Mouse (Mus musculus) midbrain, embryonic 14.5 days (tissue): Measurements from ENCODE around the gene Nipal3. TPM values are rescaled to one million over a fixed set of nuclear protein-coding genes. Genes with fewer than 3 reads are reported as not detected.

Experiments used
- ATAC-seq: fragments of 200-750 bp; cut with Nextera tagmentation; 2 replicates; pipeline ENCODE4 v1.8.0; 2017; ENCODE audit warnings: moderate number of reproducible peaks, moderate library complexity; ENCODE audit not compliant: low FRiP score, low TSS enrichment
- DNase-seq: peaks from one replicate; pipeline ENCODE4 v3.0.0-alpha.2; 2015
- H3K27ac ChIP-seq: fragments of 300-500 bp; sonication (generic); replicated peaks from 2 replicates; pipeline ENCODE4 v1.5.1; 2014; ENCODE audit warnings: mild to moderate bottlenecking, low read depth, low read length, moderate library complexity
- H3K27me3 ChIP-seq: fragments of 300-500 bp; sonication (generic); 2 replicates; pipeline ENCODE4 v1.6.1; 2014; ENCODE audit warnings: low read length, control low read depth, mixed read lengths; ENCODE audit not compliant: control insufficient read depth, insufficient read depth
- H3K36me3 ChIP-seq: fragments of 300-500 bp; sonication (generic); 2 replicates; pipeline ENCODE4 v1.6.1; 2014; ENCODE audit warnings: low read length, control low read depth; ENCODE audit not compliant: control insufficient read depth, insufficient read depth
- H3K4me1 ChIP-seq: fragments of 300-500 bp; sonication (generic); 2 replicates; pipeline ENCODE4 v1.6.1; 2014; ENCODE audit warnings: mild to moderate bottlenecking, antibody characterized with exemption, low read length, control low read depth; ENCODE audit not compliant: control insufficient read depth, insufficient read depth
- H3K4me2 ChIP-seq: fragments of 300-500 bp; sonication (generic); 2 replicates; pipeline ENCODE4 v1.6.1; 2014; ENCODE audit warnings: mild to moderate bottlenecking, low read length, moderate library complexity
- H3K4me3 ChIP-seq: fragments of 300-500 bp; sonication (generic); replicated peaks from 2 replicates; pipeline ENCODE4 v1.5.1; 2014; ENCODE audit warnings: low read depth, low read length
- H3K9ac ChIP-seq: fragments of 300-500 bp; sonication (generic); replicated peaks from 2 replicates; pipeline ENCODE4 v1.6.1; 2014; ENCODE audit warnings: mild to moderate bottlenecking, low read length, moderate library complexity
- H3K9me3 ChIP-seq: fragments of 300-500 bp; sonication (generic); 2 replicates; pipeline ENCODE4 v1.6.1; 2016; ENCODE audit warnings: low read length, control low read depth, mixed read lengths; ENCODE audit not compliant: control insufficient read depth
- WGBS: fragments of 180-500 bp; shearing (Covaris S2); extraction: QIAGEN DNeasy Blood & Tissue Kit; methylation state at CpG from one replicate; pipeline ENCODE4 v1.1.7; 2014; 5-methylcytosine and 5-hydroxymethylcytosine counted together
- microRNA counts: library from miRNA; unstranded; fragments of <30 nt; microRNA quantifications from one replicate; lab custom pipeline; 2016
- microRNA-seq: library from miRNA; unstranded; fragments of <30 nt; microRNA quantifications from one replicate; pipeline ENCODE4, GENCODE M21; 2016
- polyA plus RNA-seq: library from polyadenylated mRNA; unstranded; fragments of >200 nt; fragmentation: Nextera tagmentation; extraction: Ambion mirVana; gene quantifications from 2 replicates; pipeline ENCODE4 v1.2.1, GENCODE M21; 2014

Gene Nipal3
- polyA plus RNA-seq, 1 experiment from 2014 or later = 7.7 TPM

DNA sequence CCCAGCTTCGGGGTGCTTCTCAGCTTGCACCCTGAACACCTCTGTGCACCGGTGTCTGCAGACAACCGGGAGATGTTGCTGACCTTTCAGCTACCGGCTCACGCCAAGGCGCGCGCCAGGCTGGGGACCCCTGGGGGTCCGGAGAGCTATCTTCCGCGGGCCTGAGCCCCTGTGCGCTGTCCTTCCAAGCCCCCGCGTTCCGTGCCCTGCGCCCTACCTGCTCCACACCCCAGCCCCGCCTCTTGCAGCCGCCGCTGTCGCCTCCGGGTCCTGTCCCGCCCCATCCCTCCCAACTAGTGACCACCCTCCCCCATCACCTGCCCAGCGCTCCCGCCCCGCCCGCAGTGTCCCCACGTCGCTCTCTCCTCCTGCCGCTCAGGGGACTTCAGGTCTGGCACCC lies 96.8 kb downstream of the Nipal3 start, which contains the start of gene Ncmap:
Gene Ncmap (minus strand): TSS at position 237 of the 400 bp plus-strand sequence.
- Histone ChIP-seq H3K4me2 (peak within 1 kb of the TSS; percentile 51), H3K4me1 (no peaks in the 10 kb centered on the region), H3K36me3 (no peaks in the 10 kb centered on the region), H3K9me3 (no peaks in the 10 kb centered on the region), H3K4me3 (peak within 1 kb of the TSS; percentile 24), H3K27ac (no peak within 1 kb of the TSS), H3K27me3 (peaks cover 33% of the 10 kb centered on the region), H3K9ac (peak within 1 kb of the TSS; percentile 37; the same call in 1 of the 2 replicates)
- ATAC-seq (no peak), DNase-seq (peak; percentile 12)
- 2% methylated on average over 29 of the region's 29 CpGs for WGBS

DNA sequence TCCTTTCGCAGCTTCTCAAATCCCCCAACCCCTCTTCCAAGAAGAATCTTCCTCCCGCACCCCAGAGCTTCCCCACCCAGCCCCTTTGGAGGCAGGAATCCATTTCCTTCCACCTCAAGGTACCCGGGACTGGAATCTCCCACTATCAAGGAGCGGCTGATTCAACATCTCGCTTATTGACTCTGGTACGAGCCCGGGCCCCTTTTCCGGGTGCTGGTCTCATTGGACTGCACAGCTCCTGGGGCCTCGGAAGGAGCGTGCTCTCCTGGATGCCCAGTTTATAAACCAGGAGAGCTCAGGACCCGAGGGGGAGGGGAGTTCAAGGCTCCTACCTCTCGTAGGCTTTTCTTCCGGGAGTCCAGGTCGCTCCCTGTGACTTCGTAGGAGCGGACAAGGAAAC lies 97.3 kb downstream of the Nipal3 start:
- 5% methylated on average over 16 of the region's 16 CpGs for WGBS

DNA sequence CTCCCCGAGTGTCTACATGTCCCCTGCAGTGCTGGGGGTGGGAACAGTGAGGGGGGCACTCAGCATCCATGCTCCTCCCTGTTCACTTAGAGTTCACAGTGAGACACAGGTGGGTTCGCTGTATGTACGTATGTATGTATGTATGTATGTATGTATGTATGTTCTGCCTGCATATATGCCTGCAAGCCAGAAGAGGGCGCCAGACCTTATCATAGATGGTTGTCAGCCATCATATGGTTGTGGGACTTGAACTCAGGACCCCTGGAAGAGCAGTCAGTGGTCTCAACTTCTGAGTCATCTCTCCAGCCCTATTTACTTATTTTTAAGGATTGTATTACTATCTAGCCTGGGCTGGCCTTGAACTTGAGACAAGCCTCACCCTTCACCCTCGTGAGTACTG lies 98.5 kb downstream of the Nipal3 start:
- no peak overlapping the region for H3K27ac ChIP-seq
- H3K4me2 ChIP-seq = no peak overlapping the region
- H3K9me3 ChIP-seq = no peaks in the 10 kb centered on the region
- no peak for DNase-seq
- H3K9ac ChIP-seq = no peak overlapping the region
- ATAC-seq = no peak
- no peaks in the 10 kb centered on the region for H3K4me1 ChIP-seq
- H3K27me3 ChIP-seq = peaks cover 33% of the 10 kb centered on the region
- H3K4me3 ChIP-seq = no peak overlapping the region
- no peaks in the 10 kb centered on the region for H3K36me3 ChIP-seq
- 90% methylated on average over 5 of the region's 5 CpGs for WGBS

More for the DNA sequence above, 97.3 kb downstream of the Nipal3 start:
- H3K4me1 ChIP-seq = no peaks in the 10 kb centered on the region
- peak overlapping the region; percentile 24 for H3K4me3 ChIP-seq
- ATAC-seq = no peak
- peaks cover 33% of the 10 kb centered on the region for H3K27me3 ChIP-seq
- DNase-seq = peak; percentile 24
- H3K9me3 ChIP-seq = no peaks in the 10 kb centered on the region
- H3K9ac ChIP-seq = peak overlapping the region; percentile 37; the same call in 1 of the 2 replicates
- H3K27ac ChIP-seq = no peak overlapping the region
- H3K36me3 ChIP-seq = no peaks in the 10 kb centered on the region
- H3K4me2 ChIP-seq = peak overlapping the region; percentile 51

MicroRNA genes within 50 kb of the gene (microRNA counts, 519-probe panel; counts per million panel counts)
- not detected for microRNA mmu-miR-700 (lab: Ali Mortazavi, UCI)

Small RNA genes within 50 kb of the gene (microRNA-seq; reads per million reads assigned to microRNA genes)
- gene Gm25317 (not detected), gene Mir700 (258 reads per million, percentile 65 among the genes with 10 or more reads in this experiment)

Other genes starting within 250 kb of the Nipal3 start
- 34.9 and 61.9 TPM in 2 replicates for gene Clic4, start 222.2 kb downstream of the Nipal3 start, polyA plus RNA-seq
- 160 and 179 TPM in 2 replicates for gene Srrm1, start 141.7 kb downstream of the Nipal3 start, polyA plus RNA-seq
- gene Ncmap, start 96.8 kb downstream of the Nipal3 start, polyA plus RNA-seq = 0.67 and 1.4 TPM in 2 replicates
- 40.9 and 50.2 TPM in 2 replicates for gene Rcan3, start 61.2 kb downstream of the Nipal3 start, polyA plus RNA-seq
- gene Stpg1, start 248 bp downstream of the Nipal3 start, polyA plus RNA-seq = 0.68 TPM in 1 of 2 replicates, not detected in the other
- 1.5 and 1.6 TPM in 2 replicates for gene Grhl3, start 78.6 kb upstream of the Nipal3 start, polyA plus RNA-seq
- gene Ifnlr1, start 191.2 kb upstream of the Nipal3 start, polyA plus RNA-seq = 0.13 and 0.22 TPM in 2 replicates
- gene Il22ra1, start 233.1 kb upstream of the Nipal3 start, polyA plus RNA-seq = not detected in 2 replicates